Mouse (Mus musculus) CH12.LX (cell line): Measurements from ENCODE around the gene Arhgef38.

Experiments used
- CTCF ChIP-seq, 2 experiments: IDR thresholded peaks in 1 of 2; conservative IDR thresholded peaks in 1 of 2; 2 replicates each; pipeline ENCODE4 v1.5.1; 2011 to 2012; ENCODE audit warnings: low read depth in 2 of 2, low read length in 2 of 2, improper control_type of control experiment in 1 of 2, inconsistent platforms in 1 of 2, mild to moderate bottlenecking in 1 of 2, moderate library complexity in 1 of 2
- E2F4 ChIP-seq: IDR thresholded peaks from 2 replicates; pipeline ENCODE4 v1.6.1; 2011; ENCODE audit warnings: low read depth, low read length, improper control_type of control experiment; ENCODE audit not compliant: insufficient replicate concordance
- EP300 ChIP-seq: IDR thresholded peaks from 2 replicates; pipeline ENCODE4 v1.6.1; 2011; ENCODE audit warnings: low read length, improper control_type of control experiment
- GABPA ChIP-seq: IDR thresholded peaks from 2 replicates; pipeline ENCODE4 v1.6.1; 2012; ENCODE audit warnings: low read depth, low read length, improper control_type of control experiment, inconsistent platforms; ENCODE audit not compliant: insufficient replicate concordance
- KAT2A ChIP-seq: IDR thresholded peaks from 2 replicates; pipeline ENCODE4 v1.6.1; 2012; ENCODE audit warnings: low read length, improper control_type of control experiment, inconsistent platforms; ENCODE audit not compliant: insufficient replicate concordance
- MAFK ChIP-seq: IDR thresholded peaks from 2 replicates; pipeline ENCODE4 v1.6.1; 2011; ENCODE audit warnings: low read length, improper control_type of control experiment; ENCODE audit not compliant: insufficient replicate concordance
- MAZ ChIP-seq: IDR thresholded peaks from 2 replicates; pipeline ENCODE4 v1.6.1; 2012; ENCODE audit warnings: low read depth, mild to moderate bottlenecking, inconsistent platforms, low read length, improper control_type of control experiment, moderate library complexity
- MEF2A ChIP-seq: IDR thresholded peaks from 2 replicates; pipeline ENCODE4 v1.6.1; 2014; ENCODE audit warnings: low read depth, mild to moderate bottlenecking, inconsistent platforms, low read length, improper control_type of control experiment, borderline replicate concordance
- PAX5 ChIP-seq: IDR thresholded peaks from 2 replicates; pipeline ENCODE4 v1.6.1; 2012; ENCODE audit warnings: low read length, inconsistent platforms, mixed read lengths
- POLR2A ChIP-seq: IDR thresholded peaks from 2 replicates; pipeline ENCODE4 v1.6.1; 2011; ENCODE audit warnings: low read depth, mild to moderate bottlenecking, improper control_type of control experiment, low read length
- SIN3A ChIP-seq: IDR thresholded peaks from 2 replicates; pipeline ENCODE4 v1.6.1; 2012; ENCODE audit warnings: low read length, improper control_type of control experiment, inconsistent platforms
- SMC3 ChIP-seq: IDR thresholded peaks from 2 replicates; pipeline ENCODE4 v1.6.1; 2011; ENCODE audit warnings: low read depth, low read length, improper control_type of control experiment
- ZC3H11A ChIP-seq: IDR thresholded peaks from 2 replicates; pipeline ENCODE4 v1.6.1; 2012; ENCODE audit warnings: low read depth, mild to moderate bottlenecking, inconsistent platforms, low read length, improper control_type of control experiment
- ZNF384 ChIP-seq: IDR thresholded peaks from 2 replicates; pipeline ENCODE4 v1.6.1; 2012; ENCODE audit warnings: low read depth, low read length, improper control_type of control experiment, inconsistent platforms

DNA sequence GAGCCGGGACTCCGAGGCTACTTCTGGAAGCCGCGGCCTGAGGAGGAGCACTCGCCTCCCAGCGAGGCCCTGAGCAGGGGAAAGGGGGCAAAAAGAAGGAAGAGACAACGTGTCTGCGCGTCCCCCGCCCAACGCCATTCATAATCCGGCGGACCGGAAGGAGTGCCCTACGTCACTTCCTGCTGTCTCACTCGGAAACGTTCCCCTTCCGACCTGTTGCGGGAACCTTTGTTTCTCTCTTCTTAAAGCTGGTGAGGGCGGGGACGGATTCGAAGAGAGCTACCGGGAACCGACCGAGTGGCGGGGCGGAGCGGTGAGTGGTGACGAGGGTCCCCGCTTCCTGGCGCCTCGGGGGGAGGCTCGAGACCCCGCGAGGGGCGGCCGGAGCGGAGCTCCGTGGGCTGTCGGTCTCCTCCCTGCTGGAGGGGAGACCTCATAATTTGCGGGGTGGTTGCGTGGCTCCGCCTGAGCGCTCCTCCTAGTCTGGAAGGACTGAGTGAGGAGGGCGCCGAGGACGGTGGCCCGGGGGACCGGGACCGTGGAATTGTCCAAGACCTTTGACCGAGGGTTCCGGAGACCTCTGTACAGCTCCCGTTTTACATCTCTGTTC is 143.0 kb downstream of the Arhgef38 start, which contains the start of the genes Ints12 and Gstcd:
- peak; percentile 99 for TF ChIP-seq MAZ
- peak; percentile 99 for TF ChIP-seq POLR2A
- TF ChIP-seq CTCF (conservative IDR thresholded peaks at IDR 0.05 in 1 of 2, IDR thresholded peaks at IDR 0.05 in 1 of 2; ENCODE audit: low read depth in 2 of 2, low read length in 2 of 2) = no peak
- peak; percentile 99 for TF ChIP-seq SIN3A
- no peak for TF ChIP-seq ZNF384
- peak; percentile 60; the same call in 1 of the 2 replicates for TF ChIP-seq GABPA
- TF ChIP-seq ZC3H11A = no peak
- TF ChIP-seq EP300 = no peak
- TF ChIP-seq MAFK = no peak
- TF ChIP-seq PAX5 = no peak
- TF ChIP-seq SMC3 = no peak
- TF ChIP-seq MEF2A = peak; percentile 95
- peak; percentile 94; the same call in 1 of the 2 replicates for TF ChIP-seq KAT2A
- peak; percentile 89; the same call in 1 of the 2 replicates for TF ChIP-seq E2F4
